Mouse (Mus musculus): ENCODE results near the gene Col6a3. TPM values are rescaled to one million over a fixed set of nuclear protein-coding genes. Genes with fewer than 3 reads are reported as not detected.

Col6a3 gene
- polyA plus RNA-seq, 1 experiment from 2014 or later, result 6.9 TPM

GRCm38 (mm10) chr1:90845206-90845605, 1.4 kb upstream of the Col6a3 start:
- Histone ChIP-seq H3K9me3 (ENCODE audit: control insufficient read depth, low read length) (no peaks in the 10 kb centered on the region), H3K36me3 (ENCODE audit: control insufficient read depth, insufficient read depth, low read length) (no peaks in the 10 kb centered on the region), H3K4me3 (replicated peaks; ENCODE audit: low read depth, low read length) (no peak overlapping the region), H3K4me1 (ENCODE audit: control insufficient read depth, insufficient read depth, low read length) (no peaks in the 10 kb centered on the region), H3K9ac (replicated peaks; ENCODE audit: low read length) (no peak overlapping the region), H3K4me2 (ENCODE audit: low read length) (no peak overlapping the region), H3K27ac (replicated peaks; ENCODE audit: low read depth, low read length) (no peak overlapping the region), H3K27me3 (ENCODE audit: control insufficient read depth, insufficient read depth, low read length) (no peaks in the 10 kb centered on the region)
- DNase-seq (no peak), ATAC-seq (ENCODE audit: low FRiP score, low TSS enrichment) (no peak)
- 76% methylated on average over 10 of the region's 10 CpGs for WGBS

GRCm38 (mm10) chr1:90842789-90843587, 783 bp downstream of the Col6a3 start:
- H3K9ac ChIP-seq (replicated peaks; ENCODE audit: low read length), result no peak overlapping the region
- H3K36me3 ChIP-seq (ENCODE audit: control insufficient read depth, insufficient read depth, low read length), result no peaks in the 10 kb centered on the region
- no peak for DNase-seq
- no peaks in the 10 kb centered on the region for H3K9me3 ChIP-seq (ENCODE audit: control insufficient read depth, low read length)
- H3K4me3 ChIP-seq (replicated peaks; ENCODE audit: low read depth, low read length), result no peak overlapping the region
- no peak overlapping the region for H3K4me2 ChIP-seq (ENCODE audit: low read length)
- no peaks in the 10 kb centered on the region for H3K27me3 ChIP-seq (ENCODE audit: control insufficient read depth, insufficient read depth, low read length)
- no peak for ATAC-seq (ENCODE audit: low FRiP score, low TSS enrichment)
- H3K4me1 ChIP-seq (ENCODE audit: control insufficient read depth, insufficient read depth, low read length), result no peaks in the 10 kb centered on the region
- H3K27ac ChIP-seq (replicated peaks; ENCODE audit: low read depth, low read length), result no peak overlapping the region
- 82% methylated on average over 9 of the region's 9 CpGs for WGBS

- H3K4me2 ChIP-seq (ENCODE audit: low read length), result no peak overlapping the region
- DNase-seq (peak; percentile 76), ATAC-seq (ENCODE audit: low FRiP score, low TSS enrichment) (no peak)
- WGBS, result 13% methylated on average over 4 of the region's 4 CpGs
- H3K27ac ChIP-seq (replicated peaks; ENCODE audit: low read depth, low read length), result no peak overlapping the region
- no peak overlapping the region for H3K9ac ChIP-seq (replicated peaks; ENCODE audit: low read length)
- H3K9me3 ChIP-seq (ENCODE audit: control insufficient read depth, low read length), result no peaks in the 10 kb centered on the region
- no peaks in the 10 kb centered on the region for H3K4me1 ChIP-seq (ENCODE audit: control insufficient read depth, insufficient read depth, low read length)
- no peaks in the 10 kb centered on the region for H3K27me3 ChIP-seq (ENCODE audit: control insufficient read depth, insufficient read depth, low read length)
- H3K36me3 ChIP-seq (ENCODE audit: control insufficient read depth, insufficient read depth, low read length), result no peaks in the 10 kb centered on the region
- no peak overlapping the region for H3K4me3 ChIP-seq (replicated peaks; ENCODE audit: low read depth, low read length)
Measured at GRCm38 (mm10) chr1:90840250-90840649, 3.5 kb downstream of the Col6a3 start.

GRCm38 (mm10) chr1:90838657-90839056, 5.1 kb downstream of the Col6a3 start:
- H3K9ac ChIP-seq (replicated peaks; ENCODE audit: low read length), result no peak overlapping the region
- WGBS, result 87% methylated on average over 4 of the region's 4 CpGs
- ATAC-seq (ENCODE audit: low FRiP score, low TSS enrichment), result no peak
- no peaks in the 10 kb centered on the region for H3K9me3 ChIP-seq (ENCODE audit: control insufficient read depth, low read length)
- no peak overlapping the region for H3K27ac ChIP-seq (replicated peaks; ENCODE audit: low read depth, low read length)
- no peaks in the 10 kb centered on the region for H3K36me3 ChIP-seq (ENCODE audit: control insufficient read depth, insufficient read depth, low read length)
- H3K27me3 ChIP-seq (ENCODE audit: control insufficient read depth, insufficient read depth, low read length), result no peaks in the 10 kb centered on the region
- H3K4me3 ChIP-seq (replicated peaks; ENCODE audit: low read depth, low read length), result no peak overlapping the region
- no peak for DNase-seq
- no peaks in the 10 kb centered on the region for H3K4me1 ChIP-seq (ENCODE audit: control insufficient read depth, insufficient read depth, low read length)
- no peak overlapping the region for H3K4me2 ChIP-seq (ENCODE audit: low read length)

GRCm38 (mm10) chr1:90838221-90838620, 5.5 kb downstream of the Col6a3 start:
- ATAC-seq (ENCODE audit: low FRiP score, low TSS enrichment), result no peak
- 83% methylated on average over 12 of the region's 12 CpGs for WGBS
- H3K27me3 ChIP-seq (ENCODE audit: control insufficient read depth, insufficient read depth, low read length), result no peaks in the 10 kb centered on the region

GRCm38 (mm10) chr1:90836178-90836740, 7.5 kb downstream of the Col6a3 start:
- DNase-seq (no peak), ATAC-seq (ENCODE audit: low FRiP score, low TSS enrichment) (no peak)
- WGBS, result 72% methylated on average over 5 of the region's 5 CpGs
- no peak overlapping the region for H3K9ac ChIP-seq (replicated peaks; ENCODE audit: low read length)
- H3K27me3 ChIP-seq (ENCODE audit: control insufficient read depth, insufficient read depth, low read length), result no peaks in the 10 kb centered on the region
- no peak overlapping the region for H3K4me2 ChIP-seq (ENCODE audit: low read length)
- H3K4me3 ChIP-seq (replicated peaks; ENCODE audit: low read depth, low read length), result no peak overlapping the region
- no peaks in the 10 kb centered on the region for H3K4me1 ChIP-seq (ENCODE audit: control insufficient read depth, insufficient read depth, low read length)
- no peaks in the 10 kb centered on the region for H3K9me3 ChIP-seq (ENCODE audit: control insufficient read depth, low read length)
- H3K36me3 ChIP-seq (ENCODE audit: control insufficient read depth, insufficient read depth, low read length), result no peaks in the 10 kb centered on the region
- no peak overlapping the region for H3K27ac ChIP-seq (replicated peaks; ENCODE audit: low read depth, low read length)

More at GRCm38 (mm10) chr1:90838221-90838620, 5.5 kb downstream of the Col6a3 start:
- Histone ChIP-seq H3K4me1 (ENCODE audit: control insufficient read depth, insufficient read depth, low read length) (no peaks in the 10 kb centered on the region), H3K4me2 (ENCODE audit: low read length) (no peak overlapping the region), H3K9me3 (ENCODE audit: control insufficient read depth, low read length) (no peaks in the 10 kb centered on the region), H3K27ac (replicated peaks; ENCODE audit: low read depth, low read length) (no peak overlapping the region), H3K36me3 (ENCODE audit: control insufficient read depth, insufficient read depth, low read length) (no peaks in the 10 kb centered on the region), H3K4me3 (replicated peaks; ENCODE audit: low read depth, low read length) (no peak overlapping the region), H3K9ac (replicated peaks; ENCODE audit: low read length) (no peak overlapping the region)
- DNase-seq, result no peak

- Histone ChIP-seq H3K36me3 (ENCODE audit: control insufficient read depth, insufficient read depth, low read length) (no peaks in the 10 kb centered on the region), H3K4me1 (ENCODE audit: control insufficient read depth, insufficient read depth, low read length) (no peaks in the 10 kb centered on the region), H3K9ac (replicated peaks; ENCODE audit: low read length) (no peak overlapping the region), H3K27me3 (ENCODE audit: control insufficient read depth, insufficient read depth, low read length) (no peaks in the 10 kb centered on the region), H3K4me2 (ENCODE audit: low read length) (no peak overlapping the region), H3K27ac (replicated peaks; ENCODE audit: low read depth, low read length) (no peak overlapping the region), H3K4me3 (replicated peaks; ENCODE audit: low read depth, low read length) (no peak overlapping the region), H3K9me3 (ENCODE audit: control insufficient read depth, low read length) (no peaks in the 10 kb centered on the region)
- no peak for ATAC-seq (ENCODE audit: low FRiP score, low TSS enrichment)
- no peak for DNase-seq
- 69% methylated on average over 6 of the region's 6 CpGs for WGBS
Measured at GRCm38 (mm10) chr1:90834701-90835100, 9.1 kb downstream of the Col6a3 start.

- H3K36me3 ChIP-seq (ENCODE audit: control insufficient read depth, insufficient read depth, low read length), result no peaks in the 10 kb centered on the region
- H3K4me2 ChIP-seq (ENCODE audit: low read length), result no peak overlapping the region
- no peak overlapping the region for H3K4me3 ChIP-seq (replicated peaks; ENCODE audit: low read depth, low read length)
- DNase-seq (no peak), ATAC-seq (ENCODE audit: low FRiP score, low TSS enrichment) (no peak)
- 54% methylated on average over 6 of the region's 6 CpGs for WGBS
- H3K9ac ChIP-seq (replicated peaks; ENCODE audit: low read length), result no peak overlapping the region
- no peaks in the 10 kb centered on the region for H3K4me1 ChIP-seq (ENCODE audit: control insufficient read depth, insufficient read depth, low read length)
- H3K27me3 ChIP-seq (ENCODE audit: control insufficient read depth, insufficient read depth, low read length), result no peaks in the 10 kb centered on the region
- no peak overlapping the region for H3K27ac ChIP-seq (replicated peaks; ENCODE audit: low read depth, low read length)
- no peaks in the 10 kb centered on the region for H3K9me3 ChIP-seq (ENCODE audit: control insufficient read depth, low read length)
Measured at GRCm38 (mm10) chr1:90830006-90830405, 13.8 kb downstream of the Col6a3 start.

GRCm38 (mm10) chr1:90813226-90813625, 30.5 kb downstream of the Col6a3 start:
- Histone ChIP-seq H3K9me3 (ENCODE audit: control insufficient read depth, low read length) (no peaks in the 10 kb centered on the region), H3K36me3 (ENCODE audit: control insufficient read depth, insufficient read depth, low read length) (no peaks in the 10 kb centered on the region), H3K9ac (replicated peaks; ENCODE audit: low read length) (no peak overlapping the region), H3K27me3 (ENCODE audit: control insufficient read depth, insufficient read depth, low read length) (no peaks in the 10 kb centered on the region), H3K4me1 (ENCODE audit: control insufficient read depth, insufficient read depth, low read length) (no peaks in the 10 kb centered on the region), H3K4me2 (ENCODE audit: low read length) (no peak overlapping the region), H3K4me3 (replicated peaks; ENCODE audit: low read depth, low read length) (no peak overlapping the region), H3K27ac (replicated peaks; ENCODE audit: low read depth, low read length) (no peak overlapping the region)
- WGBS, result 51% methylated on average over 15 of the region's 15 CpGs
- DNase-seq (no peak), ATAC-seq (ENCODE audit: low FRiP score, low TSS enrichment) (no peak)
